Mouse (Mus musculus) spleen, postnatal 10 days (tissue): ENCODE data around the gene Plekhf1.
A peak's percentile ranks its signal among the peaks of the same experiment; 100 is the strongest.

Source experiments
- DNase-seq, 2 experiments: peaks; one replicate each; pipeline ENCODE4 v3.0.0; 2021 to 2022; ENCODE audit warnings: low spot score in 2 of 2

The Plekhf1 gene

GRCm38 (mm10) chr7:38218631-38219367, 9.0 kb downstream of the Plekhf1 start:
- no peak for DNase-seq

GRCm38 (mm10) chr7:38217417-38218171, 10.2 kb downstream of the Plekhf1 start:
- peak in 1 of 2 experiments; percentile 29 for DNase-seq

- DNase-seq: no peak
These were observed 12.1 kb downstream of the Plekhf1 start for GRCm38 (mm10) chr7:38215697-38216096.

DNA sequence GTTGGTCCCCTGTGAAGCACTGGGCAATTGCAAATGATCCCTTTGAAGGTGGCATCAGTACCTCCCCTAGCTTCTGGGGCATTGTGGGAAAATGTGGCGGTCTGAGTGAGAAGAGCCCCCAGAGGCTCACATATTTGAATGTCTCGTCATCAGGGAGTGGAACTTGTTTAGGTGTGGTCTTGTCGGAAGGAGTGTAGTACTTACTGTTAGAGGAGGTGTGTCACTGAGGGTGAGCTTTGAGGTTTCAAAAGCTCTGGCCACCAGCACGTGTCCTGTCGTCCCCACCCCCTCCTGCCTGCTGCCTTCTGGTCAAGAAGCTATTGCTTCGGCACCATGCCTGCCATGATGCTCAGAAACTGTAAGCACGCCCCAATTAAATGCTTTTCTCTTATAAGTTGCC, 12.5 kb downstream of the Plekhf1 start:
- DNase-seq: no peak

GRCm38 (mm10) chr7:38214473-38215214, 13.2 kb downstream of the Plekhf1 start:
- DNase-seq: no peak

- DNase-seq: no peak
These were observed 15.2 kb downstream of the Plekhf1 start for GRCm38 (mm10) chr7:38212651-38213062.

DNA sequence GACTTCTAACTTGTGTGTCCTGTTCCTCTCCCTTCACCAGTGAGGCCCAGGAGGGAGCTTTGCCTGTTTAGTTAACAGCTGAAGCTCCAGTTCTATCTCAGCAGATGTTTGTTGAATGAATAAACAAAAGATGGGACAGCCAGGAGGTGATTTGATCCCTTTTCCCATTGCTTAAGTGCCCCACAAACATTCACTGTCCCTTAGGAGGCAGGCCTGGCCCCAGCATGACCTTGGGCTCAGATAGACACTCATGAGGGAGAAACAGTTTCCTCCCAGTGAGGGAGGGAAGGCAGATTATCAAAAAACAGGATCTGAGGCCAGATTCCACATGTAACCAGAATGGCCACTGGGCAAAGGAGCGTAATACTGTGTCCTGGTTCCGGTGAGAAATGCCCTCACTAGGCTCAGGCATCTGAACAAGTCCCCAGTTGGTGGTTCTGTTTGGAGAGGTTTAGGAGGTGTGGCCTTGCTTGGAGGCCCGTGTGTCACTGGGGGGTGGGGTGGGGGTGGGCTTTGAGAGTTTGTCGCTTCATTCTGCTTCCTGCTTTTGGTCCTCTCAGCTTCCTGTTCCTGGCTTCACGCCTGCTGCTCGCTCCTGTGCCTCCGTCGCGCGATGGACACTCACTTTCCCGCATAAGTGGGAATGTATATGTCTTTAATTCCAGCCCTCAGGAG, 18.2 kb downstream of the Plekhf1 start:
- no peak for DNase-seq

GRCm38 (mm10) chr7:38208969-38209368, 18.8 kb downstream of the Plekhf1 start:
- DNase-seq: no peak

- no peak for DNase-seq
These were observed 21.3 kb downstream of the Plekhf1 start for GRCm38 (mm10) chr7:38206564-38206963.

DNA sequence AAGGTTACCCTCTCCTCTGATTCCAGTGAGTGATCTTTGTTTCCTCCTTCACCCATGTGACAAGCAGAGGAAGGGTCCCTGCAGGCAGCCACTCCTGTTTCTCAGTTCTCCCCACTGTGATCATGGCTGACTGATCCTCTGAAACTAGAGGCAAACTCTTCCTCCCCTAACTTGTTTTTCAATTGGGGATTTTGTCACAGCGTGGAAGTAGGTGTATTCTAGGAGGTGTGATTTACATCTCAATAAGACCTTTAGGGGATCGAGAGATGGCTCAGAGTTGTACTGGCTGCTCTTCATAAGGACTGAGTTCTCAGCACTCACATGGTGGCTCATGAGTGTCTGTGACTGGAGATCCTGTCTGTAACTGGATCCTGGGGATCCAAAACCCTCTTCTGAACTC, 22.0 kb downstream of the Plekhf1 start:
- DNase-seq: no peak

- peak in 1 of 2 experiments; percentile 35 for DNase-seq
These were observed 23.5 kb downstream of the Plekhf1 start for GRCm38 (mm10) chr7:38204314-38204713.

- DNase-seq: no peak
These were observed 26.5 kb downstream of the Plekhf1 start for GRCm38 (mm10) chr7:38201290-38201658.

- peak; percentile 77 to 89 for DNase-seq
These were observed 27.1 kb downstream of the Plekhf1 start for GRCm38 (mm10) chr7:38200606-38201289.

DNA sequence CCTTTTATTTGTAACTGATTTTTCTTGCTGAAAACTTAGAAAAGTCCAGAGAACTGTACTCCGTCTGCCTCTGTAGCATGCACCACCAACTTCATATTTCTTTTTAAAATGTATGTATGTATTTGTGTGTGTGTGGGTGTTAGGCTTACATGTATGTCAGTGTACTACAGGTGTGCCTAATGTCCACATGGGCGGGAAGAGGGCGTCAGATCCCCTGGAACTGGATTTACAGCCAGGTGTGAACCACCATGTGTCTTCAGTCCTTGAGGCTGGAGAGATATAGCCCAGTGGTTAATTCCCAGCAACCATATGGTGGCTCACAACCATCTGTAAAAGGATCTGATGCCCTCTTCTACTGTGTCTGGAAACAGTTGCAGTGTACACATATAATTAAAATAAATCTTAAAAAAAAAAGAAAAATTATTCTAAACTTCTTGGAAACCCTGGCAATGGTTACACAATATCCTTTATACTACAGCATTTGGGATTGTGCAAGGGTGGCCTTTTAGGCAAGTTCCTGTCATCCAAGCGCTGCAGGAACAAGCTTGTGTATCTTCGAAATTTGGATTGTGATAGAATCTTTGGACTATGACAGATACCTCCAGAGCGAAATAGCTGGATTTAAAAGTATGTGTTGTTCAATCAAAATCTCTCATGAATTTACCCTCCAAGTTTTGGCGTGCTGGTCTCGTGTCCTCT, 27.8 kb downstream of the Plekhf1 start:
- no peak for DNase-seq

DNA sequence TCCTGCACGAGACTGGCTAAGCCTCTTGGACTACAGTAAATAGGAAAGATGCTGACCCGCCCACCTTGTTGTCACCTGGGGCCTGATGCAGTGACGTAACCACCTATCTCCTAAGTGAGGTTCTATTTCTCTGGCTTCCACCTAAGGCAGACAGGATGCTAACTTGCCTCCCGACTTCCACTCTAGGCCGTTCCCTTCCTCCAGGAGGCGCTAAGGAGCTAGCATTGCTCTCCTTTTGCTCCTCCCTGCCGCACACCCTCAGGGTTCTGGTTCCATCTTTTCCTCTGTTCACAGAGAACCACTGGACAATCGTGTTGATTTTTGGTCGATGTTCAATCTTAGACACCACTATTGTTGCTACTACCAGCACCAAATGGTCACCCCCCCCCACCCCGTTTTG, 36.2 kb downstream of the Plekhf1 start:
- peak in 1 of 2 experiments; percentile 50 for DNase-seq

- DNase-seq: no peak
These were observed 36.7 kb downstream of the Plekhf1 start for GRCm38 (mm10) chr7:38191146-38191545.

DNA sequence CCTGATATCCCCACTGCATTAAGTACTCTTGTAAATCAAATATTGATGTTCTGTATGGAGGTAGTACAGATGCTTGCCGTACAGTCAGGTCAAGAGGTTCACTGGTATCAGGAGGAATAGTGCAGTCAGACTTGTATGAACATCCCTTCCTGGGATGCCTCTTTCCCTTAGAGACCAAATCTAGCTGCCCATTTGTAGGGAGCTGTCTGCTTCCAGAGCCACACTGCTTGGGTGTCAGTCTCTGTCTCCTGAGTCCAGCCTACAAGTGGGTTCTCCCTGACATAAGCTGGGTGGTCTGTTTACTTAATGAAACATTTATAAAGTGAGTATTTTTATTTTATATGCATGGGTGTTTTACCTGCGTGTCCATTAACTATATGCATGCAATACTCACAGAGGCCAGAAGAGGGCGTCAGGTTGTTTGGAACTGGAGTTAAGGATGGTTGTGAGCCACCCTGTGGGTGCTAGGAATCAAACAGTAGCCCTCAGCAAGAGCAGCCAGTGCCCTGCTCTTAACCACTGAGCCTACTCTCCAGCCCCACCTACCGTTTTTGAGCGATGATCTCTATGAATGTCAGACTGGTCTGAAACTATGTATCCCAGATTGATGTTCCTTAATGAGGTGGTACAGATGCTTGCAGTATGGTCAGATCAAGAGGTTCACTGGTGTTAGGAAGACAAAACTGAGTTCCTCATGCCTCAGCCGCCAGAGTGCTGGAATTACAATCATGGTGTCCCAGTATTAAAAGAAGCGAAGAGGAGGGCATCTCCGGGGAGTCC, 37.6 kb downstream of the Plekhf1 start:
- no peak for DNase-seq

DNA sequence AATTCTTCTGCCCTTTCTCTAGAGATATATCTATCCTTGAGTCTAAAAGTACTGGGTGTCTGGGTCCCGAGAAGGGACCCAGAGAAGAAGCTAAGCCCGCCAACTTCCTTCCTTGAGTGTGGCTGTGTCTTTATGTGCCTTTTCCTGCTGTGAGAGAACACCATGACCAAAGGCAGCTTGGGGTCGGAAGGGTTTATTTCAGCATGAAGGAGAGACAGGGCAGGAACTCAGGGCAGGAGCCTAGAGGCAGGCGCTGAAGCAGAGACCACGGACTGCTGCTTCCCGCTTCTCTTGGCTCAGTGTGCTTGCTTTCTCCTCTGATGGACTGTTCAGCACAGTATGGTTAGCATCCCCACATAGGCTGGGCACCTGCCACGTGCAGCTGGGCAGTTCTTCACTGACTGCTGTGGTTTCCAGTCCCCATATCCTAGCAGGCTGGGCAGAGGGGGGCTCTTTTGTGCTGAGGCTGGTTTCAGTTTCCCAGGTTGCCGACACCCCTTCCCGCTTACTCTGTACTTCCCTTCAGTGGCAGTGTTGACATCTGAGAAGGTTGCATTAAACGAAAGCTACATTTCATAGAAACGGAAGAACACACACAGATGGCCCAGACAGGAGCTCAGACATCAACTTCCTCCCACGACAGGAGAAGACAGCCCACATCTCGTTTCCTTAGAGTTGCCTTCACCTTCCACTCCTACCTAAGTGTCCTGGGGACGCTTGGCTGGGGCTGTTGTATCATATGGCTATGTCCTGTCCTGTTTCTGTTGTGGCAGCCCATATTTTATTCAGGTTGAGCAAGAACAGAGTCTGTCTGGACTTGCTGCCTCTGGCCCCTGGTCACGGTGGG, 38.5 kb downstream of the Plekhf1 start:
- DNase-seq: peak; percentile 19 to 40
